Comparison of ENCODE assay signal across 8 mouse cellular contexts in the genomic region with DNA sequence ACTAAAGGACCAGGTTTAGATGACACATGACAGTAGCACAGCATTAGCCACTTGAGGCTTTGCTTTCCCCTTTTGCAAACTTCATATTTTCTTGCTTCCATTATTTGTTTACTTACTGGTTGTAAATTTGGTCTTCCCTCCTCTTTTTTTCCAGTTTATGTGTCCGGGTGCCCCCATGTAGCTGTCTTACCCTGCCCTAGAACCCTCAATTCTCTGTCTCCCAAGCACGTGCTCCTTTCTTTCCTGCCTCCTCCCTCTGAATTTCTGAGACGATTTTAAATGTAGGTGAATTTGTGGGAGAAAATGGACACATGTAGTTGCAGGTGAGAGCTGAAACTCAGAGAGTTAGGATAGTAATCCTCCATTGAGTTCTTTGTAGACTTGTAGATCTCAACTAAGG. TPM values are rescaled to one million over a fixed set of nuclear protein-coding genes. Genes with fewer than 3 reads are reported as not detected.
DNase-seq lines count a peak whose midpoint lies in the region; ATAC-seq and TF ChIP-seq lines count a peak whose summit lies in the region.

No protein-coding gene starts in this region.

- no peak for TF ChIP-seq RAD21 in CH12.LX (IDR thresholded peaks at IDR 0.05; ENCODE audit: low read depth, low read length)

- H3K9ac ChIP-seq in CH12.LX (ENCODE audit: insufficient read depth, low read depth): peak overlapping the region; percentile 92
- H3K9ac ChIP-seq in forebrain, embryonic 14.5 days (ENCODE audit: low read length): peak overlapping the region; percentile 60
- peak overlapping the region; percentile 81 for H3K9ac ChIP-seq in liver, embryonic 13.5 days

- no peaks in the 10 kb centered on the region for H3K4me1 ChIP-seq in heart, embryonic 10.5 days
- peaks cover 0 to 15% of the 10 kb centered on the region in 2 experiments; a peak in 1 of 4 replicates for H3K4me1 ChIP-seq in CH12.LX (ENCODE audit: control insufficient read depth in 1 of 2, insufficient read depth in 2 of 2)
- 0 out of 2 replicates have a peak, but pooled peaks cover 4% of the 10 kb centered on the region for H3K4me1 ChIP-seq in forebrain, embryonic 14.5 days (ENCODE audit: control insufficient read depth, insufficient read depth, low read length)
- peaks cover 37% of the 10 kb centered on the region for H3K4me1 ChIP-seq in liver, embryonic 13.5 days (replicated peaks)

- peaks cover 8% of the 10 kb centered on the region; the same call in 1 of the 2 replicates for H3K27me3 ChIP-seq in heart, embryonic 10.5 days (ENCODE audit: insufficient read depth, poor library complexity, severe bottlenecking)
- no peaks in the 10 kb centered on the region for H3K27me3 ChIP-seq in CH12.LX (replicated peaks)
- H3K27me3 ChIP-seq in forebrain, embryonic 14.5 days (replicated peaks; ENCODE audit: control insufficient read depth, insufficient read depth, low read length): no peaks in the 10 kb centered on the region
- H3K27me3 ChIP-seq in liver, embryonic 13.5 days: no peaks in the 10 kb centered on the region

- TF ChIP-seq EP300 in CH12.LX (IDR thresholded peaks at IDR 0.05; ENCODE audit: low read length): no peak

- in situ Hi-C loops in CH12.LX (cut with MboI; ENCODE audit: low pct_ligation_motif_present, low pct_unique_long_range_greater_than_20kb, low sequenced_read_pairs): no loop called here

- TF ChIP-seq POLR2A in CH12.LX (IDR thresholded peaks at IDR 0.05; ENCODE audit: low read depth, low read length): no peak

- peak overlapping the region; percentile 65 for H3K4me3 ChIP-seq in heart, embryonic 10.5 days
- H3K4me3 ChIP-seq in CH12.LX (replicated peaks in 1 of 3; ENCODE audit: low read depth in 2 of 3, low read length in 2 of 3, poor library complexity in 1 of 3): peak overlapping the region; percentile 68 to 77 (median 77)
- H3K4me3 ChIP-seq in forebrain, embryonic 14.5 days (ENCODE audit: low read depth, low read length): peak overlapping the region; percentile 50
- H3K4me3 ChIP-seq in liver, embryonic 13.5 days (replicated peaks): peak overlapping the region; percentile 71

- H3K27ac ChIP-seq in heart, embryonic 10.5 days: no peak overlapping the region
- H3K27ac ChIP-seq in CH12.LX (ENCODE audit: insufficient read depth, low read depth): no peak overlapping the region
- no peak overlapping the region for H3K27ac ChIP-seq in forebrain, embryonic 14.5 days (ENCODE audit: low read depth, low read length)
- H3K27ac ChIP-seq in liver, embryonic 13.5 days: peak overlapping the region; percentile 23; the same call in 1 of the 2 replicates

- dilution Hi-C loops in CH12.LX (cut with MboI; ENCODE audit: extremely low pct_ligation_motif_present, extremely low pct_unique_long_range_greater_than_20kb, low sequenced_read_pairs): no loop called here

- TF ChIP-seq CTCF in CH12.LX (conservative IDR thresholded peaks at IDR 0.05 in 1 of 2, IDR thresholded peaks at IDR 0.05 in 1 of 2; ENCODE audit: low read depth in 2 of 2, low read length in 2 of 2): no peak

- peaks cover 10% of the 10 kb centered on the region; the same call in 1 of the 2 replicates for H3K79me2 ChIP-seq in CH12.LX (replicated peaks; ENCODE audit: control insufficient read depth, extremely low read depth, insufficient read depth, poor library complexity, severe bottlenecking)

- peak overlapping the region; percentile 62; the same call in 1 of the 2 replicates for H3K4me2 ChIP-seq in CH12.LX (ENCODE audit: insufficient read depth, low read depth, poor library complexity, severe bottlenecking)
- H3K4me2 ChIP-seq in forebrain, embryonic 14.5 days (ENCODE audit: low read length): peak overlapping the region; percentile 55
- peak overlapping the region; percentile 74 for H3K4me2 ChIP-seq in liver, embryonic 13.5 days

- ATAC-seq in forebrain, embryonic 14.5 days: no peak
- ATAC-seq in liver, embryonic 13.5 days (ENCODE audit: low read depth): no peak

- 46% methylated on average over 3 of the region's 3 CpGs for WGBS in heart, embryonic 10.5 days
- WGBS in forebrain, embryonic 14.5 days: 57% methylated on average over 3 of the region's 3 CpGs
- whole genome bisulfite sequencing in liver, embryonic 13.5 days (ENCODE audit: insufficient replicate concordance): 20% methylated on average over 3 of the region's 3 CpGs

- H3K9me3 ChIP-seq in heart, embryonic 10.5 days: no peaks in the 10 kb centered on the region
- no peaks in the 10 kb centered on the region for H3K9me3 ChIP-seq in CH12.LX (replicated peaks; ENCODE audit: low read length)
- H3K9me3 ChIP-seq in forebrain, embryonic 14.5 days (replicated peaks; ENCODE audit: control insufficient read depth, low read length): no peaks in the 10 kb centered on the region
- H3K9me3 ChIP-seq in liver, embryonic 13.5 days (replicated peaks): no peaks in the 10 kb centered on the region

- H3K36me3 ChIP-seq in heart, embryonic 10.5 days: peaks cover 11% of the 10 kb centered on the region; the same call in 1 of the 2 replicates
- H3K36me3 ChIP-seq in CH12.LX (replicated peaks in 1 of 2; ENCODE audit: control insufficient read depth in 1 of 2, insufficient read depth in 1 of 2, low read length in 1 of 2): peaks cover 7 to 19% of the 10 kb centered on the region in 2 experiments
- H3K36me3 ChIP-seq in forebrain, embryonic 14.5 days (ENCODE audit: control insufficient read depth, insufficient read depth, low read length): no peaks in the 10 kb centered on the region; the same call in 1 of the 2 replicates
- H3K36me3 ChIP-seq in liver, embryonic 13.5 days: peaks cover 18% of the 10 kb centered on the region

- DNase-seq in heart, embryonic 10.5 days (ENCODE audit: low spot score): no peak
- no peak for DNase-seq in heart, adult 11 months
- DNase-seq in CH12.LX (ENCODE audit: extremely low read depth): no peak
- DNase-seq in forebrain, embryonic 14.5 days (ENCODE audit: low spot score): no peak
- DNase-seq in liver, embryonic 13.5 days: no peak
- no peak for DNase-seq in B cell, adult 2 months
- DNase-seq in layer of hippocampus, postnatal 25 days (ENCODE audit: extremely low spot score in 1 of 2, low spot score in 1 of 2): no peak
- no peak for DNase-seq in c-Kit-positive CD71-positive TER-119-positive erythroid progenitor cells, embryonic 14.5 days (ENCODE audit: low spot score)

TF ChIP-seq in CH12.LX, 34 proteins besides CTCF, POLR2A, EP300 and RAD21:
- TF ChIP-seq NRF1 (IDR thresholded peaks at IDR 0.05; ENCODE audit: low read depth, low read length): no peak
- TF ChIP-seq KAT2A (IDR thresholded peaks at IDR 0.05; ENCODE audit: insufficient replicate concordance, low read length): no peak
- TF ChIP-seq SMC3 (IDR thresholded peaks at IDR 0.05; ENCODE audit: low read depth, low read length): no peak
- TF ChIP-seq CHD1 (IDR thresholded peaks at IDR 0.05; ENCODE audit: low read depth, low read length): no peak
- no peak for TF ChIP-seq POLR2AphosphoS2 (IDR thresholded peaks at IDR 0.05; ENCODE audit: low read depth, low read length)
- TF ChIP-seq MXI1 (IDR thresholded peaks at IDR 0.05; ENCODE audit: low read depth, low read length): no peak
- no peak for TF ChIP-seq TBP (conservative IDR thresholded peaks at IDR 0.05; ENCODE audit: low read depth, low read length)
- no peak for TF ChIP-seq MEF2A (IDR thresholded peaks at IDR 0.05; ENCODE audit: borderline replicate concordance, low read depth, low read length)
- TF ChIP-seq ZNF384 (IDR thresholded peaks at IDR 0.05; ENCODE audit: low read depth, low read length): no peak
- TF ChIP-seq UBTF (IDR thresholded peaks at IDR 0.05; ENCODE audit: low read depth, low read length): no peak
- no peak for TF ChIP-seq HCFC1 (IDR thresholded peaks at IDR 0.05; ENCODE audit: low read depth, low read length)
- TF ChIP-seq PAX5 (IDR thresholded peaks at IDR 0.05; ENCODE audit: low read length): no peak

RNA-seq across cellular contexts. Expression of a gene that starts 0.9 kb away (rescaled TPM):
- polyA plus RNA-seq in heart, embryonic 10.5 days (2016; fragmentation: Nextera tagmentation; extraction: Ambion mirVana): 12.4 and 13.2 TPM in 2 replicates
- total RNA-seq in CH12.LX (2012; rRNA removed) (9.2 and 10.0 TPM in 2 replicates), CH12.LX (2014; rRNA removed) (17.8 and 18.5 TPM in 2 replicates)
- 13.0 and 14.7 TPM in 2 replicates for polyA plus RNA-seq in CH12.LX (2012; ENCODE audit: insufficient read length, low read depth)
- polyA plus RNA-seq in forebrain, embryonic 14.5 days (2014; fragmentation: Nextera tagmentation; extraction: Ambion mirVana): 7.6 and 7.7 TPM in 2 replicates
- 14.9 and 18.3 TPM in 2 replicates for polyA plus RNA-seq in liver, embryonic 13.5 days (2015; fragmentation: Nextera tagmentation; extraction: Ambion mirVana)
- total RNA-seq in layer of hippocampus, postnatal 25 days (2021): 1 to 10 TPM; 7.7 to 7.9 TPM

RNA-seq across cellular contexts. Expression of a gene that starts 16.3 kb away (rescaled TPM):
- polyA plus RNA-seq in heart, embryonic 10.5 days (2016; fragmentation: Nextera tagmentation; extraction: Ambion mirVana): 0.13 and 0.62 TPM in 2 replicates
- total RNA-seq in CH12.LX (2012; rRNA removed): not detected in 2 replicates
- total RNA-seq in CH12.LX (2014; rRNA removed): not detected in 2 replicates
- not detected in 2 replicates for polyA plus RNA-seq in CH12.LX (2012; ENCODE audit: insufficient read length, low read depth)
- 0.12 TPM in 1 of 2 replicates, not detected in the other for polyA plus RNA-seq in forebrain, embryonic 14.5 days (2014; fragmentation: Nextera tagmentation; extraction: Ambion mirVana)
- polyA plus RNA-seq in liver, embryonic 13.5 days (2015; fragmentation: Nextera tagmentation; extraction: Ambion mirVana): 0.09 and 0.17 TPM in 2 replicates
- 1 to 10 TPM; 1.3 to 3.2 TPM for total RNA-seq in layer of hippocampus, postnatal 25 days (2021)

RNA-seq across cellular contexts. Expression of a gene that starts 47.3 kb away (rescaled TPM):
- polyA plus RNA-seq in heart, embryonic 10.5 days (2016; fragmentation: Nextera tagmentation; extraction: Ambion mirVana): 1.0 and 1.2 TPM in 2 replicates
- total RNA-seq in CH12.LX (2012; rRNA removed) (not detected in 2 replicates), CH12.LX (2014; rRNA removed) (0.28 TPM in 1 of 2 replicates, not detected in the other)
- not detected in 2 replicates for polyA plus RNA-seq in CH12.LX (2012; ENCODE audit: insufficient read length, low read depth)
- polyA plus RNA-seq in forebrain, embryonic 14.5 days (2014; fragmentation: Nextera tagmentation; extraction: Ambion mirVana): 0.67 and 1.1 TPM in 2 replicates
- 0.66 and 0.97 TPM in 2 replicates for polyA plus RNA-seq in liver, embryonic 13.5 days (2015; fragmentation: Nextera tagmentation; extraction: Ambion mirVana)
- total RNA-seq in layer of hippocampus, postnatal 25 days (2021): 1 to 10 TPM; 1.7 to 4.2 TPM
